ENCODE assay signal across 7 mouse cellular contexts in the genomic region with DNA sequence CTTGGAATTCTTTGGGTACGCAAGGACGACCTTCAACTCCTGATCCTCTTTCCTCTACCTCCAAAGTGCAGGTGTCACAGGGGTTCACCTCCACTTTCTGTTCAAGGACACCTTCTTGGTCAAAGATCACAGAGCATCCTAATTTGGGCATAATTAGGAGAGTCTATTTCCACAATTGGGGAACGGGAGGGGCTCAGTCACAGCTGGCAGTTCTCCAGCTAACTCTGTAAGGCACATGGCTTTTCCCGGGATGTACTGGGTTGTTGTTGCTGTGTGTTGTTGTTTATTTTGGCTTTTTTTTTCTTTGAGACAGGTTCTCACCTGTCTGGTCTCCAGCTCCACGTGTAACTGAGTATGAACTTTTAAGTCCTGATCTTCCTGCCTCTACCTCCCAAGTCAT. TPM values are rescaled to one million over a fixed set of nuclear protein-coding genes. Genes with fewer than 3 reads are reported as not detected.
A peak's percentile ranks its signal among the peaks of the same experiment; 100 is the strongest.
DNase-seq lines count a peak whose midpoint lies in the region; ATAC-seq and TF ChIP-seq lines count a peak whose summit lies in the region.

No protein-coding gene starts in this region.

- no peaks in the 10 kb centered on the region for H3K27me3 ChIP-seq in testis, adult 2 months (ENCODE audit: control insufficient read depth, insufficient read depth, low read length)
- no peaks in the 10 kb centered on the region for H3K27me3 ChIP-seq in forebrain, embryonic 16.5 days (replicated peaks; ENCODE audit: control insufficient read depth, insufficient read depth, low read length)
- H3K27me3 ChIP-seq in liver, embryonic 11.5 days (replicated peaks; ENCODE audit: control insufficient read depth, insufficient read depth, low read length) = peaks cover 7% of the 10 kb centered on the region

- H3K27ac ChIP-seq in testis, adult 2 months (ENCODE audit: control insufficient read depth, insufficient read depth, low read depth, low read length) = no peak overlapping the region
- H3K27ac ChIP-seq in forebrain, embryonic 16.5 days (ENCODE audit: low read length) = no peak overlapping the region
- no peak overlapping the region for H3K27ac ChIP-seq in liver, embryonic 11.5 days (ENCODE audit: low read depth, low read length)

- H3K36me3 ChIP-seq in testis, adult 2 months (ENCODE audit: control insufficient read depth, insufficient read depth, low read length) = no peaks in the 10 kb centered on the region
- no peaks in the 10 kb centered on the region for H3K36me3 ChIP-seq in forebrain, embryonic 16.5 days (ENCODE audit: control insufficient read depth, insufficient read depth)
- H3K36me3 ChIP-seq in liver, embryonic 11.5 days (ENCODE audit: control insufficient read depth, insufficient read depth, low read length) = no peaks in the 10 kb centered on the region

- peak overlapping the region; percentile 79 for H3K4me2 ChIP-seq in forebrain, embryonic 16.5 days (ENCODE audit: low read length)
- H3K4me2 ChIP-seq in liver, embryonic 11.5 days = peak overlapping the region; percentile 87

- WGBS in forebrain, embryonic 16.5 days = 23% methylated on average over 5 of the region's 5 CpGs
- WGBS in liver, embryonic 11.5 days = 54% methylated on average over 5 of the region's 5 CpGs

- no peaks in the 10 kb centered on the region for H3K9me3 ChIP-seq in forebrain, embryonic 16.5 days (ENCODE audit: control insufficient read depth, low read length)
- no peaks in the 10 kb centered on the region for H3K9me3 ChIP-seq in liver, embryonic 11.5 days (ENCODE audit: control insufficient read depth, low read length)

- TF ChIP-seq POLR2A in testis, adult 2 months (IDR thresholded peaks at IDR 0.05; ENCODE audit: control insufficient read depth, low read depth, low read length) = no peak

- H3K9ac ChIP-seq in forebrain, embryonic 16.5 days (replicated peaks; ENCODE audit: low read depth, low read length) = no peak overlapping the region
- peak overlapping the region; percentile 57; the same call in 1 of the 2 replicates for H3K9ac ChIP-seq in liver, embryonic 11.5 days (ENCODE audit: low read depth, low read length)

- TF ChIP-seq CTCF in testis, adult 2 months (IDR thresholded peaks at IDR 0.05; ENCODE audit: control insufficient read depth, insufficient read depth, insufficient replicate concordance, low read depth, low read length) = no peak

- no peak for ATAC-seq in forebrain, embryonic 16.5 days
- no peak for ATAC-seq in liver, embryonic 11.5 days (replicated peaks; ENCODE audit: low FRiP score)
- no peak for ATAC-seq in erythroblast, adult 5-6 weeks (replicated peaks; ENCODE audit: low FRiP score, poor library complexity, severe bottlenecking)

- H3K4me1 ChIP-seq in testis, adult 2 months (ENCODE audit: control insufficient read depth, insufficient read depth, low read length) = peaks cover 4% of the 10 kb centered on the region
- peaks cover 12% of the 10 kb centered on the region for H3K4me1 ChIP-seq in forebrain, embryonic 16.5 days (replicated peaks; ENCODE audit: control insufficient read depth, insufficient read depth, low read length)
- H3K4me1 ChIP-seq in liver, embryonic 11.5 days (replicated peaks; ENCODE audit: control insufficient read depth, insufficient read depth, low read length) = 0 out of 2 replicates have a peak, but pooled peaks cover 2% of the 10 kb centered on the region

- no peak for DNase-seq in testis, postnatal 14 days (ENCODE audit: low spot score)
- DNase-seq in liver, embryonic 11.5 days (ENCODE audit: low spot score) = no peak
- DNase-seq in urinary bladder, postnatal 4 days (ENCODE audit: low spot score in 2 of 2) = no peak
- DNase-seq in embryo, embryonic 10 days (ENCODE audit: low spot score) = no peak

- H3K4me3 ChIP-seq in testis, adult 2 months (ENCODE audit: control insufficient read depth, low read depth, low read length) = peak overlapping the region; percentile 70
- H3K4me3 ChIP-seq in forebrain, embryonic 16.5 days (replicated peaks; ENCODE audit: low read length) = peak overlapping the region; percentile 48
- peak overlapping the region; percentile 60 for H3K4me3 ChIP-seq in liver, embryonic 11.5 days (ENCODE audit: low read depth, low read length)

RNA-seq across cellular contexts. Expression of a gene that starts 0.5 kb away (rescaled TPM):
- polyA plus RNA-seq in testis, adult 2 months (2012; rRNA removed) = 0.53 and 0.59 TPM in 2 replicates
- polyA plus RNA-seq in forebrain, embryonic 16.5 days (2015; fragmentation: Nextera tagmentation; extraction: Ambion mirVana) = 0.90 and 1.6 TPM in 2 replicates
- 1.0 and 1.9 TPM in 2 replicates for polyA plus RNA-seq in liver, embryonic 11.5 days (2014; fragmentation: Nextera tagmentation; extraction: Ambion mirVana)
- 1.3 and 2.3 TPM in 2 replicates for total RNA-seq in erythroblast, adult 5-6 weeks (2015; ENCODE audit: low replicate concordance)
- total RNA-seq in erythroblast, adult 5-6 weeks (2017; ENCODE audit: low replicate concordance) = 0.26 and 0.70 TPM in 2 replicates

RNA-seq across cellular contexts. Expression of a gene that starts 6.6 kb away (rescaled TPM):
- 7.9 and 8.7 TPM in 2 replicates for polyA plus RNA-seq in testis, adult 2 months (2012; rRNA removed)
- polyA plus RNA-seq in forebrain, embryonic 16.5 days (2015; fragmentation: Nextera tagmentation; extraction: Ambion mirVana) = 43.8 and 47.4 TPM in 2 replicates
- 18.0 and 19.0 TPM in 2 replicates for polyA plus RNA-seq in liver, embryonic 11.5 days (2014; fragmentation: Nextera tagmentation; extraction: Ambion mirVana)
- 7.7 and 7.9 TPM in 2 replicates for total RNA-seq in erythroblast, adult 5-6 weeks (2015; ENCODE audit: low replicate concordance)
- 2.0 and 4.3 TPM in 2 replicates for total RNA-seq in erythroblast, adult 5-6 weeks (2017; ENCODE audit: low replicate concordance)
